Mouse (Mus musculus): Measurements from ENCODE around the gene Atp8b2. TPM values are rescaled to one million over a fixed set of nuclear protein-coding genes. Genes with fewer than 3 reads are reported as not detected.

The Atp8b2 gene
- total RNA-seq, 4 experiments from 2014 or later, result 96.1 to 111 (median 101) TPM

GRCm38 (mm10) chr3:89907846-89908245 lies 55.5 kb downstream of the Atp8b2 start:
- DNase-seq (ENCODE audit: low spot score in 2 of 2), result no peak

DNA sequence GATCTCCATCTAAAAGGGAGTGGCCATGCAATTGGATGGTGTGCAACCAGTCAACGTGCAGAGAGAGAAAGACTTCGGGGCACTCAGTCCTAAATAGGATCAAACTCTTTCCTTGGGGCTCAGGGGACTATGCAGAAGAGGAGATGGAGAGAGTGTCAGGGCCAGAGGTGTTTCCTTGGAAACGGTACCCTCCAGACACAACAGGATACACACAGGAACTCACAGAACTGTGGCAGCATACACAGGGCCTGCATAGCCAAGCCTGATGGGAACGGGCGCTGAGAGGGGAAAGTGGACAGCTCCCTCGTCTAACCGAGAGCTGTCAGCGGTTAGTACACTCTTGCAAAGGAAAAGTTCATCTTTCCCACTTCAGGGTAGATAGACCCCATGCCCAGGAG lies 63.8 kb downstream of the Atp8b2 start:
- no peak for DNase-seq (ENCODE audit: low spot score in 2 of 2)

GRCm38 (mm10) chr3:89898870-89899510 lies 64.3 kb downstream of the Atp8b2 start:
- DNase-seq (ENCODE audit: low spot score in 2 of 2), result no peak

- no peak for DNase-seq (ENCODE audit: low spot score in 2 of 2)
Measured at GRCm38 (mm10) chr3:89898011-89898410, 65.3 kb downstream of the Atp8b2 start.

- DNase-seq (ENCODE audit: low spot score in 2 of 2), result no peak
Measured at GRCm38 (mm10) chr3:89897204-89897796, 66.0 kb downstream of the Atp8b2 start.

DNA sequence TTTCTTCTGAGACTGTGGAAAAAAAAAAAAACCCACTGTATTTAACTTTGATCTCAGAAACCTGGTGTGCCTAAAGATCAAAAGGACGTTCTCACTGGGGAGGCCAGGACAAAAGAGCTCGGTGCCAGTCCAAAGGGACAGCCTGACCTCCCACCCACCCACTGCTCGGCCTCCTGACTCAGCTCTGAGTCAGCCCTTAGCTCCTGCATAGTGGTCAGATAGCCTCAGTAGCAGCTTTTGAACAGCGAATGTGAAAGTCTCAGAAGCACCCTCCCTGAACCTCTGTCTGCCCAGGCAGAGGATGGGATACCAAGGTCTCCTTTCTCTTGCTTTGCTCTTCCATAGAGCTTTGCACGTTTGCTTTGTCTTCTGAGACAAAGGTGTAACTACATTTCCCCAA lies 66.7 kb downstream of the Atp8b2 start:
- no peak for DNase-seq (ENCODE audit: low spot score in 2 of 2)

GRCm38 (mm10) chr3:89892517-89893106 lies 70.7 kb downstream of the Atp8b2 start:
- no peak for DNase-seq (ENCODE audit: low spot score in 2 of 2)

DNA sequence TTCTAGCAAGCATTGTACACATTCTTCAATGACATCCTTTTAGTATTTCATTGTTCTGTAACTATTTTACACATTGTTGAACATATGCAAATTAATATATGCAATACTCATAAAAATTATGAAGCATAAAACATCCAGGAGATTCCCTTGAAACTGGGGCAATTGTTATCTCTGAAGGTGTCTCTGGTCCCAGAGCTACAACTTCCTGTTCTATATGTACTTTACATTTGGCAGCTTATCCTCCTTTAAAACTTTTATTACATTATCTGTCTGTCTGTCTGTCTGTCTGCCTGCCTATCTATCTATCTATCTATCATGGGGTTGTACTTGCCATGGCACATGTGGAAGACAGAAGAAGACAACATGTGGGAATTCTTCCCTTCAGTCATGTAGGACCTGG lies 71.6 kb downstream of the Atp8b2 start:
- DNase-seq (ENCODE audit: low spot score in 2 of 2), result no peak

- DNase-seq (ENCODE audit: low spot score in 2 of 2), result no peak
Measured at GRCm38 (mm10) chr3:89889841-89890430, 73.4 kb downstream of the Atp8b2 start.

Small RNAs within 50 kb of the gene (microRNA-seq; reads per million reads assigned to microRNA genes)
- gene Mir7669, result 0 to 0.22 reads per million in 2 experiments

Other genes with a start within 250 kb of the Atp8b2 start
- 100 to 1,000 TPM; 136 to 145 (median 140) TPM for gene Adar, start 248.5 kb downstream of the Atp8b2 start, total RNA-seq (2022)
- 10 to 100 TPM; 28.9 to 31.9 (median 30.8) TPM for gene Chrnb2, start 198.9 kb downstream of the Atp8b2 start, total RNA-seq (2022)
- 10 to 100 TPM; 78.4 to 83.7 (median 83.2) TPM for gene Ube2q1, start 189.9 kb downstream of the Atp8b2 start, total RNA-seq (2022)
- gene She, start 132.1 kb downstream of the Atp8b2 start, total RNA-seq (2022), result 1 to 10 TPM; 2.7 to 3.7 (median 3.4) TPM
- gene Il6ra, start 50.3 kb downstream of the Atp8b2 start, total RNA-seq (2022), result 1 to 10 TPM; 3.8 to 6.6 (median 5.3) TPM
- 100 to 1,000 TPM in 1 of 4 experiments, 10 to 100 TPM in 3; 81.7 to 101 (median 87.0) TPM for gene Hax1, start 35.3 kb upstream of the Atp8b2 start, total RNA-seq (2022)
- gene 4933434E20Rik, start 88.1 kb upstream of the Atp8b2 start, total RNA-seq (2022), result 100 to 1,000 TPM in 2 of 4 experiments, 10 to 100 TPM in 2; 96.0 to 104 (median 100) TPM
- 100 to 1,000 TPM; 162 to 181 (median 175) TPM for gene Ubap2l, start 89.1 kb upstream of the Atp8b2 start, total RNA-seq (2022)
- 100 to 1,000 TPM; 153 to 181 (median 166) TPM for gene Tpm3, start 109.1 kb upstream of the Atp8b2 start, total RNA-seq (2022)
- gene Nup210l, start 140.6 kb upstream of the Atp8b2 start, total RNA-seq (2022), result under 1 TPM; 0.21 to 0.35 (median 0.32) TPM

Data from left cerebral cortex, adult 8-10 months (tissue).